Mouse (Mus musculus): Measurements from ENCODE around the gene Dll4. TPM values are rescaled to one million over a fixed set of nuclear protein-coding genes. Genes with fewer than 3 reads are reported as not detected.

Dll4 gene
- polyA plus RNA-seq, 1 experiment = 114 TPM

GRCm38 (mm10) chr2:119321771-119322586, 3.6 kb upstream of the Dll4 start:
- H3K4me1 ChIP-seq (ENCODE audit: control insufficient read depth, insufficient read depth, low read length) = peaks cover 12% of the 10 kb centered on the region
- DNase-seq = no peak
- TF ChIP-seq POLR2A (IDR thresholded peaks at IDR 0.05; ENCODE audit: borderline replicate concordance, extremely low read depth, low read depth, low read length) (no peak), CTCF (IDR thresholded peaks at IDR 0.05; ENCODE audit: insufficient read depth, low read length) (no peak)
- no peak overlapping the region for H3K4me3 ChIP-seq (replicated peaks; ENCODE audit: extremely low read depth, low read depth, low read length)
- WGBS = 30% methylated on average over 48 of the region's 48 CpGs

GRCm38 (mm10) chr2:119322587-119323300, 2.8 kb upstream of the Dll4 start:
- no peak for TF ChIP-seq POLR2A (IDR thresholded peaks at IDR 0.05; ENCODE audit: borderline replicate concordance, extremely low read depth, low read depth, low read length)
- TF ChIP-seq CTCF (IDR thresholded peaks at IDR 0.05; ENCODE audit: insufficient read depth, low read length) = no peak
- WGBS = 40% methylated on average over 39 of the region's 39 CpGs
- peaks cover 12% of the 10 kb centered on the region for H3K4me1 ChIP-seq (ENCODE audit: control insufficient read depth, insufficient read depth, low read length)
- no peak for DNase-seq
- H3K4me3 ChIP-seq (replicated peaks; ENCODE audit: extremely low read depth, low read depth, low read length) = no peak overlapping the region

GRCm38 (mm10) chr2:119323866-119324575, 1.6 kb upstream of the Dll4 start:
- Histone ChIP-seq H3K4me1 (ENCODE audit: control insufficient read depth, insufficient read depth, low read length) (peaks cover 12% of the 10 kb centered on the region), H3K4me3 (replicated peaks; ENCODE audit: extremely low read depth, low read depth, low read length) (no peak overlapping the region)
- WGBS = 34% methylated on average over 32 of the region's 32 CpGs
- TF ChIP-seq POLR2A (IDR thresholded peaks at IDR 0.05; ENCODE audit: borderline replicate concordance, extremely low read depth, low read depth, low read length) (no peak), CTCF (IDR thresholded peaks at IDR 0.05; ENCODE audit: insufficient read depth, low read length) (no peak)
- no peak for DNase-seq

- H3K4me1 ChIP-seq (ENCODE audit: control insufficient read depth, insufficient read depth, low read length) = peaks cover 16% of the 10 kb centered on the region
- no peak for TF ChIP-seq POLR2A (IDR thresholded peaks at IDR 0.05; ENCODE audit: borderline replicate concordance, extremely low read depth, low read depth, low read length)
- no peak for TF ChIP-seq CTCF (IDR thresholded peaks at IDR 0.05; ENCODE audit: insufficient read depth, low read length)
- no peak for DNase-seq
- WGBS = 3% methylated on average over 32 of the region's 32 CpGs
- peak overlapping the region; percentile 61 for H3K4me3 ChIP-seq (replicated peaks; ENCODE audit: extremely low read depth, low read depth, low read length)
Measured at GRCm38 (mm10) chr2:119324576-119325318, 837 bp upstream of the Dll4 start.

GRCm38 (mm10) chr2:119326161-119327101, 847 bp downstream of the Dll4 start:
- no peak for DNase-seq
- Histone ChIP-seq H3K4me3 (replicated peaks; ENCODE audit: extremely low read depth, low read depth, low read length) (peak overlapping the region; percentile 81), H3K4me1 (ENCODE audit: control insufficient read depth, insufficient read depth, low read length) (peaks cover 20% of the 10 kb centered on the region)
- TF ChIP-seq POLR2A (IDR thresholded peaks at IDR 0.05; ENCODE audit: borderline replicate concordance, extremely low read depth, low read depth, low read length) (0 out of 2 replicates have a peak, but pooled peaks have one; percentile 2), CTCF (IDR thresholded peaks at IDR 0.05; ENCODE audit: insufficient read depth, low read length) (no peak)
- WGBS = under 1% methylated on average over 61 of the region's 61 CpGs

- no peak for DNase-seq
- TF ChIP-seq CTCF (IDR thresholded peaks at IDR 0.05; ENCODE audit: insufficient read depth, low read length) = peak; percentile 46
- peak; percentile 34; the same call in 1 of the 2 replicates for TF ChIP-seq POLR2A (IDR thresholded peaks at IDR 0.05; ENCODE audit: borderline replicate concordance, extremely low read depth, low read depth, low read length)
- WGBS = under 1% methylated on average over 30 of the region's 30 CpGs
- H3K4me1 ChIP-seq (ENCODE audit: control insufficient read depth, insufficient read depth, low read length) = peaks cover 20% of the 10 kb centered on the region
- H3K4me3 ChIP-seq (replicated peaks; ENCODE audit: extremely low read depth, low read depth, low read length) = peak overlapping the region; percentile 81
Measured at GRCm38 (mm10) chr2:119327102-119327480, 1.5 kb downstream of the Dll4 start.

- 32% methylated on average over 11 of the region's 11 CpGs for WGBS
- TF ChIP-seq CTCF (IDR thresholded peaks at IDR 0.05; ENCODE audit: insufficient read depth, low read length) (no peak), POLR2A (IDR thresholded peaks at IDR 0.05; ENCODE audit: borderline replicate concordance, extremely low read depth, low read depth, low read length) (no peak)
- Histone ChIP-seq H3K4me1 (ENCODE audit: control insufficient read depth, insufficient read depth, low read length) (peaks cover 20% of the 10 kb centered on the region), H3K4me3 (replicated peaks; ENCODE audit: extremely low read depth, low read depth, low read length) (peak overlapping the region; percentile 66)
- DNase-seq = no peak
Measured at GRCm38 (mm10) chr2:119327942-119328526, 2.5 kb downstream of the Dll4 start.

GRCm38 (mm10) chr2:119328546-119328945, 3.0 kb downstream of the Dll4 start:
- peak overlapping the region; percentile 66 for H3K4me3 ChIP-seq (replicated peaks; ENCODE audit: extremely low read depth, low read depth, low read length)
- no peak for DNase-seq
- TF ChIP-seq POLR2A (IDR thresholded peaks at IDR 0.05; ENCODE audit: borderline replicate concordance, extremely low read depth, low read depth, low read length) = no peak
- no peak for TF ChIP-seq CTCF (IDR thresholded peaks at IDR 0.05; ENCODE audit: insufficient read depth, low read length)
- H3K4me1 ChIP-seq (ENCODE audit: control insufficient read depth, insufficient read depth, low read length) = peaks cover 20% of the 10 kb centered on the region
- 32% methylated on average over 5 of the region's 5 CpGs for WGBS
